Mouse (Mus musculus) lung, postnatal 14 days (tissue): Measurements from ENCODE around the gene Nrros.

Experiments used
- DNase-seq: peaks from one replicate; pipeline ENCODE4 v3.0.0; 2021

The Nrros gene

GRCm38 (mm10) chr16:32160742-32161323, 4.6 kb downstream of the Nrros start:
- no peak for DNase-seq

DNA sequence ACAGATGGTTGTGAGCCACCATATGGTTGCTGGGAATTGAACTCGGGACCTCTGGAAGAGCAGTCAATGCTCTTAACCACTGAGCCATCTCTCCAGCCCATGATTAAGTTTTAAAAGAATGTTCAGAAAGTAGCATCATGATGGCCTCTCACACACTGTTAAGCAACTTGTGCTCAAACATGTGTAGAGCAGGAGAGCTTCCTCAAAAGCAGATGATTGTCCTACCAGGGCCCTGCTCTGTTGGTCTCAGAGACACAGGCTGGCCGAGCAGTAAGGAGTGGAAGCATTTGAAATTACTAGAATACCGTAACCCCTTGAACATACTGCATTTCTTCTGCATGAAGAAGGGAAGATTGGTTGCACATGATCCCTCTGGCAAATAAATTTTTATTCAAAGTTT, 6.4 kb downstream of the Nrros start:
- DNase-seq: no peak

DNA sequence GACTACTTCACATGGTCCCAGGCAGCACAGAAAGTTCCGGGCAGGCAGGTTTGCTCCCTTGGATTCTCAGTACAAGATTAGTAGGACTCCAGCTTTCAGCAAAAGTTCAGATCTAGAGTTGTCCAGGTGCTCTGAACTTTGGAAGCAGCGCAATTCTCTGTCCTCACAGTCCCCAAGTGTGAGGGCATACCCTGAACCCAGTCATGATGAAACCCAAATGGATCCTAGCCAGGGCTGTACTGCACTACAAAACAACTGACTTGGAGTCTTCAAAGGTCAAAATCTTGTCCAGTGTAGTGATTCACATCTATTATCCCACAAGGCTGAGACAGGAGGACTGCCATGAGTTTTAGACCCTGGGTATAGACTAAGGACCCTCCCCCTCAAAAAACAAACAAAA, 8.0 kb downstream of the Nrros start:
- no peak for DNase-seq

DNA sequence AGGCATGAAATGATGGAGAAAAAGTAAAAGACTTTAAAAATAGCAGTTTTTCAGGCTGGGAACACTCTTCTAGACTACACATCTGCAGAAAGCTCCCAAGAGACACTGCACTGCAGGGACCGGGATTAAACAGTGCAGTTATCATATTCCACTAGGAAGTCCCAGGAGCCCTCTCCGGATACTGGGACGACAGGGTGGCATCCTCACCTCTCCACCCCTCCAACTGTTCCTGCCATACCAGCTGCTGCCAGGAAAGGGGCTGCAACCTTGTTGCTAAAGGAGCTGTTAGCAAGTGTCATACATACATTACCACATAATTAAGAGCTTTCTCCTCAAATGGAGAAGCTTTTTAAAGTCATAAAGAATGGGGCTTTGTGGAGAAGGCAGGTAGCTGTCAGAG, 8.7 kb downstream of the Nrros start:
- DNase-seq: no peak

DNA sequence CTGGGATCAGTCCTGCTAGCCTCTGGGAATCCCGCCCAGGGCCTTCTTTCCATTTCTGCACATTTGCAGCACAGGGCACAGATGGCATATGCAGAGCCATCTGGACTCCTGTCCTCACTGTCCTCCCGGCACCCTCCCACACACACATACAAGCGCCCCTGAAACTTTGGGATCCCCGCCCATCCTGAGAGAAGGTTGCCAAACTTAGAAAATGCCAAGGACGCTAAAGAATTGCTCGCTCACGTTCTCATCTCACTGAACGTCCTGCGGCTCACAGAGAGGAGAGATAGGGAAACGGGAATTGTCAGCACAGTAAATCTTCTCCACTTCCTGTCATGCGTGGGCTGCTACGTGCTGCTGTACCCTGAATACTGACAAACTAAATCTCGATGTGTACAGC, 11.0 kb downstream of the Nrros start:
- no peak for DNase-seq

- DNase-seq: no peak
Measured at GRCm38 (mm10) chr16:32153976-32154375, 11.4 kb downstream of the Nrros start.

DNA sequence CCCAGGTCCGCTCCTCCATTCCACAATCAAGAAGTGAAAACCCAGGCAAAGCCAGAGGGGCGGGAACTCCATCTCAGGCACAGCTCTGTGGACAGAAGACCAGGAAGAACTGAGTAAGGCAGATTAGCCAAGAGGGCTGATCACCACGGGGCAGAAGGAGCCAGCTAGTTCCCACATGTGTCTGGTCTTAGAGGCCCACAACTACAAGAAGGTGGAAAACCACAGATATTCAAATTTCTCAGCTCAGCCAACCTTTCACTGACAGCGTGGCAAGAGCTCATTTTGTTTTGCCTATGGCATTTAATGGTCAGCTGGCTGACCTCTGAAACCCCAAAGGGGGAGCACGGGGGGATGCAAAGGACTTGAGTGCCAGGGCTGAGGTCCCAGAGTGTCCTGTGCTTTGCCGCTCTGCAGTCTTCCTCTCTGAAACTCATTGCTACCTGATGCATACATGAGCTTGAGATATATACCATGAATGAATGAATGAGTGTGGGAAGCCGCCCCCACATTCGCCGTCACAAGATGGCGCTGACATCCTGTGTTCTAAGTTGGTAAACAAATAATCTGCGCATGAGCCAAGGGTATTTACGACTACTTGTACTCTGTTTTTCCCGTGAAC, 17.7 kb downstream of the Nrros start:
- no peak for DNase-seq

DNA sequence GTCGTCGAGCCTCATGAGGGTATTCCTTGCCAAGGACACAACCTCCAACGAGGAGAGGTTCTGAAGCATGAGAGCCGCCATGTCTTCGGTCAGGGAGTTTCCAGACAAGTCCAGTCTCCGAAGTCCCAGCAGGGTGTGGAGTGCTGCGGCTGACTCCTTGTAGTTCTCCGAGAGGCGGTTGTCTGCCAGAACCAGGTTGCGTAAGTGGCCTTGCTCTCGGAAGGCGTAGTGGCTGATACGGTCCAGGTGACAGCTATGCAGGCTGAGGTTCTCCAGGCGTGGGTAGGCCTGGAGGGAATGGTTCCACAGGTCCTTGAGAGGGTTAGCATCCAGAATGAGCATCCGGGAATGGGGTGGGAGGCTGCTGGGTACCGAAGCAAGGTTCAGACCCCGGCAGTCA, 20.8 kb downstream of the Nrros start:
- DNase-seq: no peak

GRCm38 (mm10) chr16:32143766-32144165, 21.6 kb downstream of the Nrros start:
- DNase-seq: no peak

DNA sequence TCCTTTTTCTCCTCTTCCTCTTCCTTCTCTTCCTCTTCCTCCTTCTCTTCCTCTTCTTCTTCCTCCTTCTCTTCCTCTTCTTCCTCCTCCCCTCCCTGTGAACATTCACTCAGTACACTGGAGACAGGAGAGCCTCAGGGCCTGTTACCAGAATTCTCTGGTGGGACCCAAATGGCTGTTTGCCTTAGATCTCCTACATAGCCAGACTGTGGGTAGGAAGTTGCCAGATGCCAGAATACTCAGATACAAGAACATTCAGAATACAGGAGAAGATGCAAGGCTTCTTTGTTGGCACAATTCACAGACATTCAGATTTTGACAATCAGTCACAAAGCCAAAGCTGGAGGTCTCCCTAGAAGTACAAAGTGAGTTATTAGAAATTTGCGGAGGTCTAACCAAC, 26.4 kb downstream of the Nrros start:
- DNase-seq: no peak

- DNase-seq: no peak
Measured at GRCm38 (mm10) chr16:32135842-32136357, 29.5 kb downstream of the Nrros start.

DNA sequence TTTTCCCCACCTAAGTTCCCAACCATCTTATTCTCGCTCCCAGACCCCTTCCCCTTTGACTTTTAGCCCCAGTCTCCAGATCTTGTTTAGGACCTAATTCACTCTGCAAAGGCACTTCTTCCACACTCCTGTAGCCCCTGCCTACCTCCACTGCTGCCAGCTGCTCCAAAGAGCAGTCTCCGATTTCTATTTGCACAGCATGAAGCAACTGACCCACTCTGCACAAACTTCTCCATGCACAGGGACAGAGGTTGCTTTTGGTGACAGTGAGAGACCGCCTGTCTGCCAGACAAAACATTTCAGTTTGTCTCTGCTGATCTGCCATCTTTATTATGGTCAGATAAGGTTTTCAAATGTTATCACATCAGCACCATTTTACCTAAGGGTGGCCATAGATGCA, 32.2 kb downstream of the Nrros start:
- DNase-seq: no peak

- DNase-seq: peak; percentile 63
Measured at GRCm38 (mm10) chr16:32130190-32130826, 35.1 kb downstream of the Nrros start.

- DNase-seq: no peak
Measured at GRCm38 (mm10) chr16:32129449-32130189, 35.8 kb downstream of the Nrros start.

DNA sequence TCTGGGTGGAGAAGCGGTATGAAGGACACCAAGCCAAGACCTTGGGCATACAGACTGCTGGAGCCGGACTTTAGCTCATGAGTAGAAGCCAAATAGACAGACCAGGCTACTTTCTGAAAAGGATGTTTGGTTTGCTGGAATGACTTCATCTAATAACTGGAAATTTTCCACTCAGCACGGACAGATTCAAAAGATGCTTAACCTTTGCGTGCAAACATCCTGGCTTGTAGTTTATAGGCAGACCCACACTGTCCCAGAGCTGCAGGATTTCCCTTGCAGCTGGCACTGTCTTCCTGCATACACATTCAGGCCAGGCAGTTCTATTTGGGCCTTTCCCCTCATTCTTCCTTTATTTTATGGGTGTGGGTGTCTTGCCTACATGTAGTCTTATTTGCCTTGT, 38.3 kb downstream of the Nrros start:
- DNase-seq: no peak

DNA sequence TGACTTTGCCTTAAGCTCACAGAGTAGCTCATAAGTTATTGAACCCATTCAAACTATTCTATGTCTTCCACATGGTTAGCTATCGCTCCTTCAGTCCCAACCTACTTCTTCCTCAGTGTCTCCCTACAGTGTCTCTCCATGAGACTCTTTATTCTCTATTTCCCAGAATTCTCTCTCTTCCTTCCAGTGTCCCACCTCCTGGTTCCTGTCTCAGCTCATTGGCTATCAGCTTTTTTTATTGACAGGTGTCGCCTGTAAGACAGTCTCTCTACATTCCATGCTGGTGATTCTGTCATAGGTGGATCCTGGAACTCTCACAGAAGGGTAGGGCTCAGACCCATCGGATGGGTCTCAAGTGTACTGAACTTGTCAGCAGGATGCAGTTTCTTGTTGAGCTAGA, 40.0 kb downstream of the Nrros start:
- no peak for DNase-seq

- DNase-seq: peak; percentile 44
Measured at GRCm38 (mm10) chr16:32124444-32125335, 40.7 kb downstream of the Nrros start.

DNA sequence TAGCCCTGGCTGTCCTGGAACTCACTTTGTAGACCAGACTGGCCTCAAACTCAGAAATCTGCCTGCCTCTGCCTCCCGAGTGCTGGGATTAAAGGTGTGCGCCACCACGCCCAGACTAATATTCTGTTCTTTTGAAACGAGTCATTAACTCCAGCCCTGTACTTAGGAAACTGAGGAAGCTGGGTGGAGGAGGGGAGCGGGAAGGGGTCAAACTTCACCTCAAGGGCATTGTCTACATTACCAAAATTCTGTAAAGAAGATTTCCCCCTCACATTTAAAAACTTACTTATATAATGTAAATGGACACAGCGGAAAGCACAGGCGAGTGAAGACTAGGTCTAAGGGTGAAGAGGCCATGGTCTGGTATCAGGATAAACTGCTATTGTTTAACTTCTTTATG, 41.4 kb downstream of the Nrros start:
- no peak for DNase-seq

GRCm38 (mm10) chr16:32120454-32120853, 44.9 kb downstream of the Nrros start:
- DNase-seq: no peak

- no peak for DNase-seq
Measured at GRCm38 (mm10) chr16:32116186-32116585, 49.2 kb downstream of the Nrros start.

GRCm38 (mm10) chr16:32115781-32116180, 49.6 kb downstream of the Nrros start:
- no peak for DNase-seq

DNA sequence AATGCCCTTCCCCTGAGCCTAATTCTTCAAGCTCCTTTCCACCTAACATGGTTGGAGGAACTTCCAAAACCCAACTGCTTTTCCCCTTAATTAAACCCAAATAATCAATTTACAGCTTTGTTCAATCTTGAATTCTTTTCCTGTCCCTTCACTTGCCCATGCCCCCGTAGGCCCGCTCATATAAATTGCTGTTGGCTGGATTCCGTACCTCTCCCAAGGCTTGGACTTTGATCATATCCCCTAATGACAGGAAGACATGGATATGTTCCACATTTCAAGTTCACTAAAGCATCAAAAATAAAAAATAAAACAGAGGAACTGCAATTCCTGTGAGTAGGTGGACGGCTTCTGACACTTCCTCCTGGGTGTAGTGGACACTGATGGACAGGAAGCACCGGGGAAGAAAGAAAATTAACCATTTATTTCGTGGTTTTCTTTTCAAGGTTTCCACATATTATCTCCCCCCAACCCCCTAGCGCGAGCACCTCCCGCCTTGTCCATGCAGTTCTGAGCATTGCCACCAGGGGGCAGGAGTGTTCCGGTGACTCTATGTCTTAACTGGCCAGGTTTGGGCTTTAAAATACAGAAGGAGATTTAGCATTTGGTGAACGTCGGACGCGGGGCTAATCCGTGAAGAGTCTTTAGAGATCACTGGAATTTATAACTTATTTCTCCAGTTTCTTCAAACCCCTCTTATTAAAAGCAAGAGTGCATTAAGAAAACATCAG, 50.3 kb downstream of the Nrros start:
- DNase-seq: peak; percentile 90
